Mouse (Mus musculus) brain, embryonic 14.5 days (tissue): ENCODE data around the gene Tcf25.

ENCODE experiments used
- CTCF ChIP-seq: fragments of 200-500 bp; IDR thresholded peaks from 2 replicates; pipeline ENCODE4 v1.5.1; 2012; ENCODE audit warnings: inconsistent platforms, mild to moderate bottlenecking, moderate library complexity, borderline replicate concordance; ENCODE audit not compliant: insufficient read depth, insufficient read length; ENCODE audit errors: extremely low read depth
- POLR2A ChIP-seq: fragments of 200-500 bp; IDR thresholded peaks from 2 replicates; pipeline ENCODE4 v1.6.1; 2012; ENCODE audit warnings: mild to moderate bottlenecking, inconsistent platforms, borderline replicate concordance; ENCODE audit not compliant: poor library complexity, insufficient read depth, insufficient read length, severe bottlenecking; ENCODE audit errors: extremely low read depth

- TF ChIP-seq POLR2A (no peak), CTCF (no peak)
Measured at GRCm38 (mm10) chr8:123404521-123404920, 31.0 kb downstream of the Tcf25 start.
